Mouse (Mus musculus) hindbrain, embryonic 11.5 days (tissue): ENCODE measurements around the gene Cend1. TPM values are rescaled to one million over a fixed set of nuclear protein-coding genes. Genes with fewer than 3 reads are reported as not detected.
A peak's percentile ranks its signal among the peaks of the same experiment; 100 is the strongest.

Experiments
- ATAC-seq: fragments of 200-750 bp; cut with Nextera tagmentation; 2 replicates; pipeline ENCODE4 v1.8.0; 2017; ENCODE audit warnings: mild to moderate bottlenecking, moderate TSS enrichment, moderate library complexity; ENCODE audit not compliant: low FRiP score
- DNase-seq: peaks from one replicate; pipeline ENCODE4 v3.0.0-alpha.2; 2015; ENCODE audit warnings: low spot score
- H3K27ac ChIP-seq: fragments of 300-500 bp; sonication (generic); 2 replicates; pipeline ENCODE4 v1.5.1; 2014; ENCODE audit warnings: mild to moderate bottlenecking, low read depth, low read length
- H3K27me3 ChIP-seq: fragments of 300-500 bp; sonication (generic); 2 replicates; pipeline ENCODE4 v1.6.1; 2014; ENCODE audit warnings: mild to moderate bottlenecking, low read length, moderate library complexity, mixed read lengths; ENCODE audit not compliant: control insufficient read depth, insufficient read depth
- H3K36me3 ChIP-seq: fragments of 300-500 bp; sonication (generic); 2 replicates; pipeline ENCODE4 v1.6.1; 2014; ENCODE audit warnings: mild to moderate bottlenecking, low read length, moderate library complexity, mixed read lengths; ENCODE audit not compliant: control insufficient read depth, insufficient read depth
- H3K4me1 ChIP-seq: fragments of 300-500 bp; sonication (generic); replicated peaks from 2 replicates; pipeline ENCODE4 v1.6.1; 2014; ENCODE audit warnings: low read length, mixed read lengths; ENCODE audit not compliant: control insufficient read depth, insufficient read depth
- H3K4me2 ChIP-seq: fragments of 300-500 bp; sonication (generic); replicated peaks from 2 replicates; pipeline ENCODE4 v1.6.1; 2014; ENCODE audit warnings: mild to moderate bottlenecking, low read depth, low read length
- H3K4me3 ChIP-seq: fragments of 300-500 bp; sonication (generic); 2 replicates; pipeline ENCODE4 v1.5.1; 2014; ENCODE audit warnings: low read depth, low read length
- H3K9ac ChIP-seq: fragments of 300-500 bp; sonication (generic); 2 replicates; pipeline ENCODE4 v1.6.1; 2014; ENCODE audit warnings: low read depth, low read length
- H3K9me3 ChIP-seq: fragments of 300-500 bp; sonication (generic); 2 replicates; pipeline ENCODE4 v1.6.1; 2016; ENCODE audit warnings: low read length; ENCODE audit not compliant: control insufficient read depth
- WGBS: fragments of 180-500 bp; shearing (Covaris S2); extraction: QIAGEN DNeasy Blood & Tissue Kit; methylation state at CpG from one replicate; pipeline ENCODE4 v1.1.7; 2014; 5-methylcytosine and 5-hydroxymethylcytosine counted together
- polyA plus RNA-seq: library from polyadenylated mRNA; unstranded; fragments of >200 nt; fragmentation: Nextera tagmentation; extraction: Ambion mirVana; gene quantifications from 2 replicates; pipeline ENCODE4 v1.2.1, GENCODE M21; 2014

The Cend1 gene
- polyA plus RNA-seq, 1 experiment from 2014 or later, result 7.2 TPM

GRCm38 (mm10) chr7:141461521-141462332 lies 32.4 kb upstream of the Cend1 start:
- no peaks in the 10 kb centered on the region for H3K9me3 ChIP-seq
- no peak for DNase-seq
- peak overlapping the region; percentile 32 for H3K4me3 ChIP-seq
- 0 out of 2 replicates have a peak, but pooled peaks cover 3% of the 10 kb centered on the region for H3K4me1 ChIP-seq
- peaks cover 74% of the 10 kb centered on the region for H3K27me3 ChIP-seq
- H3K36me3 ChIP-seq, result no peaks in the 10 kb centered on the region
- no peak for ATAC-seq
- peak overlapping the region; percentile 34; the same call in 1 of the 2 replicates for H3K9ac ChIP-seq
- WGBS, result 3% methylated on average over 58 of the region's 59 CpGs
- peak overlapping the region; percentile 53 for H3K4me2 ChIP-seq
- no peak overlapping the region for H3K27ac ChIP-seq

DNA sequence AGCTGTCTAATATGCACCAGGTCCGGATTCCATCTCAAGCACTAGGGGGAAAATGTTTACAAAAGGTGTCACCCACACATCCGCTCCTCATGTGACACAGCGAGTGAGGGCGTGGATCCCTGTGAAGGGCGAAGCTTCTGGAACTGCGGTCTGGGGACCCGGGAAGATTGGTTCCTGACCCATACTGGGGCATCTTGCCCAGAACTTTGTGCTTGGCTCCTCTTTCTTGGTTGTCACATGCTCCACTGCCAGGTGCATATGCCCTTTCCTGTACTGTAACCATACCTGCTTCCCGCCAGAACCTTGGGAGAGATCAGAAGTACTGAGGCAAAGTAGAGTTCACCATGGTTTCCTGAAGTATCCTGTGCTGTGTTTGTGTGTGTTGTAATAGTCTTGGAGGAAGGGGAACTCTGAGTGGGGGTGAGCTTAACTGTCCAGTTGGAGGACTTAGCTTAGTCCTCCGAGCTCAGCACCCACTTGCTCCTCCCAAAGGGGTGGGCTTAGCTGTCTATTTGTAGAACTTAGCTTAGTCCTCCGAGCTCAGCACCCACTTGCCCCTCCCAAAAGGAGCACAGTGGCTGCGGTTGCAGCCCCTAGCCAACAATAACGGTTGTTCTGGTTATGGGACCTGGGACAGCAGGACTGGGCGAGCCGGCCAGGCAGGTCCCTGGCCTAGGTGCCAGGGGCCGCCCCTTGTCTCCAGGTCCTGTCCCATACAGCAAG lies 31.3 kb upstream of the Cend1 start, which contains the start of gene Cracr2b:
TSS of gene Cracr2b (plus strand) at position 704 of the 723 bp plus-strand sequence.
- no peak for DNase-seq
- Histone ChIP-seq H3K27ac (no peak within 1 kb of the TSS), H3K4me1 (peaks cover 3% of the 10 kb centered on the region; the same call in 1 of the 2 replicates)

DNA sequence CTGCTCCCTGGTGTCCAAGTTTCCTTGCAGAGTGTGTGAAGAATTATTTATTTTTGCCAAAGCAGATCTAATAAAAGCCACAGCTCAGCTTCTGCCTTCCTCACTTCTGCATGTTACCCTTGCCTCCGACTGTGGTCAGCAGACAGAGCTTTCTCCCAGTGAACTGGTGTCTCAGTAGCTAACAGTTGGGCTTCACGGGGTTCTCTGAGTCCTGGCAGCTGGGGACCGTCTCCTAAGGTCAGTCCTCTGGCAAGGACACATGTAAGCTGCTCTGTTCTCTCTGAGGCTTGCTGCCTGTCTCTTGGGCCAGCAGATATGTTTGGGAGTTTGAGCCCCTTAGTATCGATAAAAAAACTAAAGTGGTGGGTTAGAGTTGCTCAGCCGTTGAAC lies 30.7 kb upstream of the Cend1 start:
- ATAC-seq (no peak), DNase-seq (no peak)
- peaks cover 3% of the 10 kb centered on the region; the same call in 1 of the 2 replicates for H3K4me1 ChIP-seq
- no peaks in the 10 kb centered on the region for H3K36me3 ChIP-seq
- peaks cover 58% of the 10 kb centered on the region for H3K27me3 ChIP-seq
- H3K9me3 ChIP-seq, result no peaks in the 10 kb centered on the region
- WGBS, result 72% methylated on average over 5 of the region's 5 CpGs
- H3K9ac ChIP-seq, result no peak overlapping the region
- no peak overlapping the region for H3K4me3 ChIP-seq
- no peak overlapping the region for H3K27ac ChIP-seq
- H3K4me2 ChIP-seq, result no peak overlapping the region; the same call in 1 of the 2 replicates

More for the DNA sequence above, 31.3 kb upstream of the Cend1 start, which contains the start of gene Cracr2b:
- Histone ChIP-seq H3K9me3 (no peaks in the 10 kb centered on the region), H3K4me2 (peak within 1 kb of the TSS; percentile 53), H3K4me3 (peak within 1 kb of the TSS; percentile 32), H3K9ac (peak within 1 kb of the TSS; percentile 34; the same call in 1 of the 2 replicates), H3K36me3 (no peaks in the 10 kb centered on the region), H3K27me3 (peaks cover 63% of the 10 kb centered on the region)
- 73% methylated on average over 15 of the region's 15 CpGs for WGBS
- no peak for ATAC-seq

DNA sequence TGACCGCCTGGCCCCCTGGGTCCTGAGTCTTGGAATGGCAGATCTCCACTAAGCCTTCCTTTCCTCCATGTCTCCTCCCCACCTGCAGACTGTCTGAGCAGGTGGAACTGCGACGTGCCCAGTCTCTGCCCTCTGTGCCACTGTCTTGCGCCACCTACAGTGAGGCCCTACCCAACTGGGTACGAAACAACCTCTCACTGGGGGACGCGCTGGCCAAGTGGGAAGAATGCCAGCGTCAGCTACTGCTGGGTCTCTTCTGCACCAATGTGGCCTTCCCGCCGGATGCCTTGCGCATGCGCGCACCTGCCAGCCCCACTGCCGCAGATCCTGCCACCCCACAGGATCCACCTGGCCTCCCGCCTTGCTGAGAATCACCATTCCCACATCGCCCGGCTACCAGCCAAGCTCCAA lies 30.0 kb upstream of the Cend1 start:
- Histone ChIP-seq H3K9me3 (no peaks in the 10 kb centered on the region), H3K9ac (no peak overlapping the region), H3K4me3 (no peak overlapping the region), H3K27ac (no peak overlapping the region), H3K4me2 (no peak overlapping the region), H3K4me1 (peaks cover 3% of the 10 kb centered on the region; the same call in 1 of the 2 replicates), H3K36me3 (no peaks in the 10 kb centered on the region), H3K27me3 (peaks cover 52% of the 10 kb centered on the region)
- 93% methylated on average over 17 of the region's 17 CpGs for WGBS
- ATAC-seq (no peak), DNase-seq (no peak)

DNA sequence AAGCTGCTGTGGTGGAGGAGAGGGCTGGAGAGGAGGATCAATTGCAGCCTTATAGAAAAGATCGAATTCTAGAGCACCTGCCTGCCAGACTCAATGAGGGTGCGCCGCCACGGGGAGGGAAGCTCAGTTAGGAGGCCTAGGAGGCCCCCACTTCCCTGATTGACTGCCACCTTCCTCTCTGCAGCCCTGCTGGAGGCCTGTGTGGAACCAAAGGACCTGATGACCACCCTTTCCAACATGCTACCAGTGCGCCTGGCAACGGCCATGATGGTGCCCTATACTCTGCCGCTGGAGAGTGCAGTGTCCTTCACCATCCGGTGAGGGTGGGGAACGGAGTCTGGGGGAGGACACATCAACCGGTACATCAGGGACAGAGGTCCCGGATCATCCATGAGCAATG lies 29.4 kb upstream of the Cend1 start:
- ATAC-seq, result no peak
- no peak overlapping the region for H3K4me2 ChIP-seq
- H3K27ac ChIP-seq, result no peak overlapping the region
- no peaks in the 10 kb centered on the region for H3K9me3 ChIP-seq
- H3K4me3 ChIP-seq, result no peak overlapping the region
- DNase-seq, result no peak
- peaks cover 3% of the 10 kb centered on the region; the same call in 1 of the 2 replicates for H3K4me1 ChIP-seq
- 84% methylated on average over 11 of the region's 11 CpGs for WGBS
- H3K27me3 ChIP-seq, result peaks cover 45% of the 10 kb centered on the region
- no peaks in the 10 kb centered on the region for H3K36me3 ChIP-seq
- H3K9ac ChIP-seq, result no peak overlapping the region

DNA sequence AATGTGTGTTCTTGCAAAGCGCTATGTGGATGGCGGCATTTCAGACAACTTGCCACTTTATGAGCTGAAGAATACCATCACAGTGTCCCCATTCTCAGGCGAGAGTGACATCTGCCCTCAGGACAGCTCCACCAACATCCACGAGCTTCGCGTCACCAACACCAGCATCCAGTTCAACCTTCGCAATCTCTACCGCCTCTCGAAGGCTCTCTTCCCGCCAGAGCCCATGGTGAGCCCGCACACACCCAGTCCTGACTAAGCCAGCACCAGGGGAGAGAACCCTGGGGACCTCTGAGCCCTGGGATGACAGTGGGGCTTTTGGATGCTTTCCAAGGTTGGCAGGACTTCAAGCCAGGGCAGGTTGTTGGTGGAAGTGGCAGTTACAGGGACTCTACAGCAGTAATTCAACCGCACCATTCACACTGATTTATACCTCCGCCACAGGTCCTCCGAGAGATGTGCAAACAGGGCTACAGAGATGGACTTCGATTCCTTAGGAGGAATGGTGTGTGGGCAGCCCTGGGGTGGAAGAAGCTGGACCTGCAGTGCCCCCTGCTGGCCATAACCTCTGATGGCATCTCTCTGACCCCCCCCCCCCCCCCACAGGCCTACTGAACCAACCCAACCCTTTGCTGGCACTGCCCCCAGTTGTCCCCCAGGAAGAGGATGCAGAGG lies 28.8 kb upstream of the Cend1 start:
- H3K4me2 ChIP-seq, result no peak overlapping the region
- no peak overlapping the region for H3K9ac ChIP-seq
- H3K9me3 ChIP-seq, result no peaks in the 10 kb centered on the region
- H3K4me3 ChIP-seq, result no peak overlapping the region
- WGBS, result 72% methylated on average over 15 of the region's 15 CpGs
- no peak overlapping the region for H3K27ac ChIP-seq
- ATAC-seq (no peak), DNase-seq (peak; percentile 71)
- H3K27me3 ChIP-seq, result peaks cover 40% of the 10 kb centered on the region
- peaks cover 3% of the 10 kb centered on the region; the same call in 1 of the 2 replicates for H3K4me1 ChIP-seq
- H3K36me3 ChIP-seq, result no peaks in the 10 kb centered on the region

DNA sequence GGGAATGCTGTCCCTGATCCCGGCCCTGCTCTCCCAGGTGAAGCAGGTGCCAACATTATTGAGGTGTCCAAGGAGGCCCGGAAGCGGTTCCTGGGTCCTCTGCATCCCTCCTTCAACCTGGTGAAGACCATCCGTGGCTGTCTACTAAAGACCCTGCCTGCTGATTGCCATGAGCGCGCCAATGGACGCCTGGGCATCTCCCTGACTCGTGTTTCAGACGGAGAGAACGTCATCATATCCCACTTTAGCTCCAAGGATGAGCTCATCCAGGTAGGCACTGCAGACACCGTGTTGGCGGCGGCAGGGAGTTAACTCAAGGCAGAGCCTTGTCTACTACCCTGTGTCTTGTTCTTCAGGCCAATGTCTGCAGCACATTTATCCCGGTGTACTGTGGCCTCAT lies 27.9 kb upstream of the Cend1 start:
- H3K27me3 ChIP-seq, result peaks cover 31% of the 10 kb centered on the region
- no peak overlapping the region for H3K9ac ChIP-seq
- no peak overlapping the region for H3K4me3 ChIP-seq
- WGBS, result 91% methylated on average over 14 of the region's 14 CpGs
- DNase-seq, result no peak
- no peaks in the 10 kb centered on the region for H3K9me3 ChIP-seq
- ATAC-seq, result no peak
- no peaks in the 10 kb centered on the region for H3K36me3 ChIP-seq
- no peak overlapping the region for H3K4me2 ChIP-seq
- H3K27ac ChIP-seq, result no peak overlapping the region
- H3K4me1 ChIP-seq, result peaks cover 3% of the 10 kb centered on the region; the same call in 1 of the 2 replicates

DNA sequence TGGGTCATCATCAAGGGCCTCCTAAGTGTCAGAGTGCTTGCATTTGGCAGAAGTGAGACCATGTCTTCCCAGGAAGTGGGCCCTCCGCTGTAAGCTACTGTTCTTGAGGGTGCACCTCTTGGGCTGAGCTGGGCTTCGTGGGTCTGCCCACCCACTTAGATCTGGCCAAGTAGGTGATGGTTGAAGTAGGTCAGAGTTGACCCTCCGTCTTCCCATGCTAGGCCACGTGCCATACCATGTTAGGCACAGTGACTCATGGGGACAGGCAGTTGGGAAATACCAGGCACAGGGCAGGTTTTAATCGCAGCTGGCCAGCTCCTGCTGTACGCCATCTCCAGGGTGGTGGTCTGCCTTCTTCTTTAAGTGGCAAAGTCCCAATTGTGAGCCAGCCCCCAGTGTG lies 27.4 kb upstream of the Cend1 start:
- H3K4me1 ChIP-seq, result peaks cover 1% of the 10 kb centered on the region; the same call in 1 of the 2 replicates
- DNase-seq, result no peak
- H3K4me3 ChIP-seq, result no peak overlapping the region
- no peak overlapping the region for H3K27ac ChIP-seq
- H3K9me3 ChIP-seq, result no peaks in the 10 kb centered on the region
- no peak for ATAC-seq
- peaks cover 26% of the 10 kb centered on the region for H3K27me3 ChIP-seq
- 0 out of 2 replicates have a peak, but pooled peaks cover 2% of the 10 kb centered on the region for H3K36me3 ChIP-seq
- H3K9ac ChIP-seq, result no peak overlapping the region
- H3K4me2 ChIP-seq, result no peak overlapping the region
- WGBS, result 89% methylated on average over 6 of the region's 6 CpGs
